Mouse (Mus musculus) brain, embryonic 14.5 days (tissue): ENCODE results near the gene Styx. TPM values are rescaled to one million over a fixed set of nuclear protein-coding genes. Genes with fewer than 3 reads are reported as not detected.

Experiments
- DNase-seq: peaks from one replicate; pipeline ENCODE4 v3.0.0-alpha.2; 2011; ENCODE audit warnings: low read depth
- CTCF ChIP-seq: fragments of 200-500 bp; IDR thresholded peaks from 2 replicates; pipeline ENCODE4 v1.5.1; 2012; ENCODE audit warnings: inconsistent platforms, mild to moderate bottlenecking, moderate library complexity, borderline replicate concordance; ENCODE audit not compliant: insufficient read depth, insufficient read length; ENCODE audit errors: extremely low read depth
- POLR2A ChIP-seq: fragments of 200-500 bp; IDR thresholded peaks from 2 replicates; pipeline ENCODE4 v1.6.1; 2012; ENCODE audit warnings: mild to moderate bottlenecking, inconsistent platforms, borderline replicate concordance; ENCODE audit not compliant: poor library complexity, insufficient read depth, insufficient read length, severe bottlenecking; ENCODE audit errors: extremely low read depth
- polyA plus RNA-seq: library from polyadenylated mRNA; depleted of rRNA; stranded (reverse); fragments of >200 nt; gene quantifications from 2 replicates; pipeline ENCODE4 v1.2.3, GENCODE M21; 2012

Styx gene
- polyA plus RNA-seq, 1 experiment, result 25.4 TPM

DNA sequence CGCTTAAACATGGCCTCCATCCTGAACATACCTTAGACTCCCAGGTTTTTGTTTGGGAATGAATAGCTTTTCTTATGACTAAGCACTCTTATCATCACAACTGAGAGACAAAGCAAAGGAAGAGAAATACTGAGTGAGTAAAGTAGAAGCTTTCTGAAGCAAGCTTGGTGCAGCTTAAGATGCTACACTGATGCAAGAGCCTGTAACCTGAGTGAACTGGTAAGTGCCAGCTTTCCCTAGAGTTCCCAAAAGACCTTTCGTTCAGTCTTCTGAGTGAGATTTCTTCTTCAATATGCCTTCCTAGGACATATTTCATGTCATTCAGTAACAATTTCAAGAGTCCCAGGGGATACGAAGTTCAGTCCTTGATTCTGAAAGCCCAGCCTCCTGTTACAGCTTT is 29.8 kb upstream of the Styx start:
- no peak for DNase-seq
- TF ChIP-seq POLR2A (no peak), CTCF (no peak)

DNA sequence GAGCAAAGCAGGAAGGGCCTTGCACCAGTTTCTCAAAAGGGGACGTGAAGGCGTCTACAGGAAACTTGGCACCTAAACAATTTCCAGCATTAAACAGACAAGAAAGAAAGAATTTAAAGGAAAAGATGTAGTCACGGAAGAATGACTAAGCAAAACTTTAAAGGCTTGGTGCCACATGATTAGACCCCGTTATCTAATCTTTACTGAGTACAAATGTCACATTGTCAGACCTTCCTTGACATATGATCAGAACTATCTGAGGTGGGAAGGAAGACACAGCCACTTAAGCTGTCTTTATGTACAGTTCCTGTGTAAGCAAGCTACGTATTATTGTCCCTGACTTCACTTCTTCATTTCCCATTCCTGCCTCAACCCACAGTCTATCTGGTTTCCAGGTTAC is 29.3 kb upstream of the Styx start:
- DNase-seq, result no peak
- TF ChIP-seq POLR2A, result no peak
- no peak for TF ChIP-seq CTCF

DNA sequence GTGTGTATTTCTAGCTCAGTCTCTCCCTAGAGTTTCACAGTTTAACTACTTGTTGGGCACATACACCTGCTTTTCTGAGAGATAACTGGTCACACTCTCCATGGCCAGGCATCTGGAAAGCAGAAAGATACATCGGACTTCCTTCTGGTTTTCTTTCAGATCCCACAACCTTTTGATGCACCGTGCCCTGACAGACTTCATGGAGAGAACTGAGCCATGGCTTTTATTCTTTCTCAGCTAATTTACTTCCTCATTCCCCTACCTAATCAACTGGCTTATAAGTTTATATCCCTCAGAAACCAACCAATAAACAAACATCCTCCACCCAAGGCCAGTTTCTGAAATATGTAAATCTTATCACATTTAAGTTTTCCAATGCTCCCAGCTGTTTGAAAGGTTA is 28.4 kb upstream of the Styx start:
- TF ChIP-seq CTCF (no peak), POLR2A (no peak)
- no peak for DNase-seq

DNA sequence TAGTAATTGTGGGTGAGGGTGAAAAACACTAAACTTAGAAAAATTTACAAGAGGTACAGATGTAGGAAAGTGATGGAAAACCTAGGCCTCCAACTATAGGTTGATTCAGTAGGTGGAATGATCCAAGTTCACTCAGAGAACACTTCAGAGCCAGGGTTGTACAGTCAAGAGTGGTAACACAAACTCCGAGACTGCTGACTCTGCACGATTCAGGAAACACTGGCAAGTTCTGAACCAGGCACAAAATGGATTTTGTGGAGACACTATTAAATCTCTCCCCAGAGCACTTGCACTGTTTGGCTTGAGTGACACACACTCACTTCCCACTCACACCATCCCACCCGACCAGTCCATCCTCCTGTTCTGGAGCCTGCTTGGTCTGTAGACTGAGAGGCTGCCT is 27.6 kb upstream of the Styx start:
- TF ChIP-seq POLR2A, result no peak
- no peak for TF ChIP-seq CTCF
- no peak for DNase-seq

DNA sequence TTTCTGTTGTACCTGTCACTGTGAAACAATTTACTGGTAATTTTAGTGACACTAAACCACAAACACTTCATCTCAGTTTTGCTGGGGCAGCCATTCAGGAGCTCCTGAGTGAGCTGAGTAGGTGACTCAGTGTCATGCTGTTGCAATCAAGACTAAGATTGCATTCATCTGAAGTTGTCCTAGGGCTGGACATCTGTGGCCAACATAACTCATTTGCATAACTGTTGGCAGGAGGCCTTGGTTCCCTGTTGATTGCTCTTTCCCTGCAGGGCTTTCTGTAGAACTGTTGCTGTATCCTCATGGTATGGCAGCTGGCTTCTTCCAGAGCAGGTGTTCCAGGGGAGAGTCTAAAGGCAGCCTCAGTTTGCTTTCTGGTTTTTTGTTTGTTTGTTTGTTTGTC is 25.4 kb upstream of the Styx start:
- TF ChIP-seq POLR2A (no peak), CTCF (no peak)
- peak; percentile 74 for DNase-seq

DNA sequence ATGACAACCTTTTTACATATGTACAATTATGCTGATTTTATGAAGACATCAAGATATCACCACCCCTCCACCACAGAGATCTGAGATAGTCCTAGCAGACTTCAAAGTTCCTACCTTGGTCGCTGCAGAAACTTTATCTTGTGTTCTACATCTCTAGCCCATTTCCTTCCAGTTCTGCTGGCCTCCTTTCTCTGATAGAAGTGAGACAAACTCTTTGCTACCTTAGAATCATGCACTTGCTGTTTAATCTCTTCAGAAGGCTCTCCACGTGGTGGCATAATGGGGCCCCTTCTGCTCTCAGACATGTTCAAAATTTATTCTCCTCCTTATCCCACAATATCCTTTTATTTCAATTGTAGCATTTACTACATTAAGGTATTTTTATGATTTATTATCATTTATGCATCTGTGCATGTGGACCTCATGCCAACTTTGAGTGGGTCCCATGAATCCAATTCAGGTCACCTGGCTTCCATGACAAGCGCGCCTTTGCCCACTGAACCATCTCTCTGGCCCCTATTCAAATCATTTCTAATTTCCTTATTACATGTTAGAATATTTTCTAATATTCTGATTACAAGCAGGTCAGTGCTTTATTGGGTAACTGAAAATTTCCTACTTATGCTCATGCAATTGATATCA is 22.7 kb upstream of the Styx start:
- TF ChIP-seq CTCF, result no peak
- no peak for TF ChIP-seq POLR2A
- no peak for DNase-seq

DNA sequence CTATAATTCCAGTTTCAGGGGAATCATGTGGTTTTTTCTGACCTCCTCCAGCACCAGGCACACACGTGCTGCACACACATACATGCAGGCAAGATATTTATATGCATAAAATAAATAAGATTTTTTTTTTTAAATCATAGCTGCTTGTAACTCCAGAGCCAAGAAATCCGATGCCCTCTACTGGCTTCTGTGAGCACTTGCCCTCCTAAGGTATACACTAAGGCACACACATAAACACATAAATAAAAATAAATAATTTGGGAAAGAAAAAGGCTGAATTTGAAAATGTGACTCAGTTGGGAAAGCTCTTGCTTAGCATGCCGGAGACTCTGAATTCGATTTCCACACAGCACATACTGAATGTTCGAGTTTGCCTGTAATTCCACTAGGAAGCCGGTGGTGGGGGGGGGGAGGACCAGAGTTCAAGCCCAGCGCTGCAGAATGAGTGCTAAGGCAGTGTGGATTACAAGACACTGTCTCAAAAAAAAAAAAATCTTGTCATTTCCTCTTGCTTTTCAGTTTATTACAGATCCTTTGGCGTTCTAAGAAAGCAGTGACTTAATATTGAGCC is 21.8 kb upstream of the Styx start:
- no peak for DNase-seq
- no peak for TF ChIP-seq CTCF
- no peak for TF ChIP-seq POLR2A

DNA sequence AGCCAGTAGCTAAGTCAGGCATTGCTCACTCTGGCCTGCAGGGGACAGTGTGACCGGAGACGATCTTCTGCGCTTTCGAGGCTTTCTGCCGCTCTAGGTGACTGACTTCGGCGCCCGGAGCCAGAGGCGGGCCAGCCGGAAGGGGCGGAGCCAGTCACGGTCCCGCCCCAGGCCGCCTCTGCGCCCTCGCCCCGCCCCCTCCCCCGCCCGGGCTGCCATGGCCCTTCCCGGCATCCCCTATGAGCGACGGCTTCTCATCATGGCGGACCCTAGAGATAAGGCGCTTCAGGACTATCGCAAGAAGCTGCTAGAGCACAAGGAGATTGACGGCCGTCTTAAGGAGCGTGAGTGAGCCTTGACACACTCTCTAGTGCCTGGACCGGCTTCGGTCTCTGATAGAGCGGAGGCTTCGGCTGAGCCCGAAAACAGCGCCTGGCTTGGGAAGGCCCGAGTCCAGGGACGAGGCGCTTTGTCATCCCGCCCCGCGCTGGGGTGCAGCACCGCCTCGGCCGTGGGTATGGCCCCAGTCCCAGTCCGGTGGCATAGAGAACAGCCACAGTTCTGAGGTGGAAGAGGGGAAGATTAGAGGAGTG is 21.2 kb upstream of the Styx start, which contains the start of gene Psmc6:
Psmc6 (plus strand) TSS at position 200 of the 593 bp plus-strand sequence.
- peak; percentile 98 for DNase-seq
- TF ChIP-seq POLR2A (peak; percentile 59; the same call in 1 of the 2 replicates), CTCF (peak; percentile 92)

DNA sequence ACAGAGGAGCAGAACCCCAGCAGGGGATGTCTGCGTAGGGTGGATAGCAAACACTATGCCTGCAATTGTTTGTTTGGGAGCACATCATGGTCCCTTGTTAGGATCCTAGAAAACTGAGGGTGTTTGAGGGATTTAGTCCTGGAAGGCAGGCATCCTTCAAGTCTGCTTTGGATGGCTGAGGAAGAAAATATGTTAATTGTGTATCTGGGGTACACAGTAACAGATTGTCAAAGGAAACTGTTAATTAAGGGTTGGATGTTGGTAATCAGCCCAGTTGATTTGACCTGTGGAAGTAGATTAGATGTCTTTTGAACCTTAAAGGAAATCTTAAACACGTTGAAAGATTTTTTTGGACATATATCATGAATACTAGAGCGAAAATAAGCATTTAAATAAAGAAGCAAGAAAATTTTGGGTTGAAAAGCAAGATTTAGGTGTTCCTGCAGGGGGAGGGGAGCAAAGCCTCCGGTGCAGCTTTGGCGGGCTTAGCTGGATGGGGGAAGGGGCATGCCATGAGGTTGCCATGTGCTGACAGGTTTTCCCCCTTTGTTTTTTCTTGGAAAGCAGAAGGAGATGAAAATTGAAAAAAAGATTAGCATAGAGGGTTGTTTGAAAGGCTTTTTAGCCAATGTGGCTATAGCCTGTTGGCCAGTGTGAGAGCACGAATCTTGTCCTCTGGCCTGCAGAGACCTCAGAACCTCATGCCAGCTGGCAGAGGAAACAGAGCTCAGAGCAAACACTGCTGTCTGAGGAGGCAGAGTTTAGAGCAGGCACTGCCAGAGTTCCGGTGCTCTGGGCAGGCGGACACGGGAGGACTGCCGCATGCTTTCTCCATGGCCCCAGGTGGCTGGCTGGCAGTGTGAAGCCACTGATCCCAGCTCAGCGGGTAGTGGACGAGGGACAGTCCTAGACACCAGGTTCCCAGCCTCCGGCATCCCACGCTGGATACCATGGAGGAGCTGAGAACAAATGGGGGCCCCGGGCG is 13.6 kb downstream of the Styx start:
- TF ChIP-seq POLR2A (no peak), CTCF (no peak)
- peak; percentile 82 for DNase-seq

DNA sequence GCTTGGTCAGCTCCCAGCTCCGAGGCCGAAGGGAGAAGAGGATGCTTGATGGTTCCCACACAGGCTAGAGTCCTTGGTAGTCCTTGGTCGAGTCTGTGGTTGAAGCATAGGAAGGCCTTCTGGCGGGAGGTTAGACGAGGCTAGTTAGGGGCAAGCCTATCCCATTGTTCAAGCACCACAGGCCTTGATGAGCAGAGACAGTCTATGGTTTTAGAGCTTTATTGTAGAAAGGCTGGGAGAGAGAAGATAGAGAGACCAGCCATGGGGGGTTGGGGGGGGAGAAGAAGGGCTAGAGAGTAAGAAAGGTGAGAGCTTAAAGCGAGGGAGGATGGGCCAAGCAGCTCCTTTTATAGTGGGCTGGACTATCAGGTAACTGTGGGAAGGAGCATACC is 14.3 kb downstream of the Styx start:
- TF ChIP-seq CTCF (no peak), POLR2A (no peak)

DNA sequence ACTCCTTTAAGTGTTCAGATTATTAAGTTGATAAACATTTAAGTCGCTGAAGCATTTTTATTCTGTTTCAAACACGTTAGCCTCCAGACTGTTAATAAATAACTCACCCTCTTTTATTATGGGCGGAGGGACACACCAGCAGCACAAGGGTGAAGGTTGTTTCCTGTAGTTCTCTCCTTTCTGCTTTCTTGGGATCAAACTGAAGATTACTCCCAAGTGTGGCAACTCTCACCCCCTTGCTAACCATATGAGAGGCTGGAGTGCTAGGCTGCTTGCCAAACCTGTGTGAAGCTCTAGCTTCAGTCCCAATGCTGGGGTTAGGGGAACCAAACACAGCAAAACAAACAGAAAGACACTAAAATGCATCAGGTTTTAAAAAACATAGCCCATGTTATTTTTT is 27.9 kb downstream of the Styx start:
- DNase-seq, result no peak
- TF ChIP-seq POLR2A (no peak), CTCF (no peak)

More for the DNA sequence above, 14.3 kb downstream of the Styx start:
- no peak for DNase-seq
